Mouse (Mus musculus) lung, embryonic 15.5 days (tissue): ENCODE results near the gene Cntnap2. TPM values are rescaled to one million over a fixed set of nuclear protein-coding genes. Genes with fewer than 3 reads are reported as not detected.

Experiments used
- ATAC-seq: fragments of 200-750 bp; cut with Nextera tagmentation; 2 replicates; pipeline ENCODE4 v1.8.0; 2017; ENCODE audit warnings: moderate number of reproducible peaks, borderline replicate concordance; ENCODE audit not compliant: low FRiP score, low TSS enrichment; ENCODE audit errors: extremely low read depth
- H3K27ac ChIP-seq: fragments of 300-500 bp; sonication (generic); 2 replicates; pipeline ENCODE4 v1.5.1; 2015; ENCODE audit warnings: moderate library complexity, mild to moderate bottlenecking, inconsistent platforms
- H3K27me3 ChIP-seq: fragments of 300-500 bp; sonication (generic); 2 replicates; pipeline ENCODE4 v1.6.1; 2015; ENCODE audit warnings: inconsistent platforms
- H3K36me3 ChIP-seq: fragments of 300-500 bp; sonication (generic); 2 replicates; pipeline ENCODE4 v1.6.1; 2015; ENCODE audit warnings: inconsistent platforms
- H3K4me1 ChIP-seq: fragments of 300-500 bp; sonication (generic); 2 replicates; pipeline ENCODE4 v1.6.1; 2015; ENCODE audit warnings: inconsistent platforms
- H3K4me2 ChIP-seq: fragments of 300-500 bp; sonication (generic); 2 replicates; pipeline ENCODE4 v1.6.1; 2015; ENCODE audit warnings: inconsistent platforms, mild to moderate bottlenecking, moderate library complexity
- H3K4me3 ChIP-seq: fragments of 300-500 bp; sonication (generic); 2 replicates; pipeline ENCODE4 v1.5.1; 2015; ENCODE audit warnings: mild to moderate bottlenecking, inconsistent platforms
- H3K9ac ChIP-seq: fragments of 300-500 bp; sonication (generic); 2 replicates; pipeline ENCODE4 v1.6.1; 2015; ENCODE audit warnings: inconsistent platforms
- H3K9me3 ChIP-seq: fragments of 300-500 bp; sonication (generic); 2 replicates; pipeline ENCODE4 v1.6.1; 2016; ENCODE audit warnings: inconsistent platforms
- WGBS: fragments of 180-500 bp; shearing (Covaris S2); methylation state at CpG from one replicate; pipeline ENCODE4 v1.1.7; 2015; 5-methylcytosine and 5-hydroxymethylcytosine counted together
- polyA plus RNA-seq: library from polyadenylated mRNA; unstranded; fragments of >200 nt; fragmentation: Nextera tagmentation; extraction: Ambion mirVana; gene quantifications from 2 replicates; pipeline ENCODE4 v1.2.1, GENCODE M21; 2015

Cntnap2 gene
- polyA plus RNA-seq, 1 experiment from 2014 or later = 1.0 TPM

- Histone ChIP-seq H3K27me3 (no peaks in the 10 kb centered on the region), H3K9me3 (no peaks in the 10 kb centered on the region), H3K27ac (no peak overlapping the region), H3K36me3 (no peaks in the 10 kb centered on the region), H3K4me2 (no peak overlapping the region), H3K9ac (no peak overlapping the region), H3K4me3 (no peak overlapping the region), H3K4me1 (no peaks in the 10 kb centered on the region)
- 74% methylated on average over 2 of the region's 2 CpGs for WGBS
- ATAC-seq = no peak
Observed at GRCm38 (mm10) chr6:46963261-46963660, 1904.1 kb downstream of the Cntnap2 start.

GRCm38 (mm10) chr6:46963693-46964092 is 1904.5 kb downstream of the Cntnap2 start:
- H3K4me1 ChIP-seq = no peaks in the 10 kb centered on the region
- H3K27ac ChIP-seq = no peak overlapping the region
- no peak overlapping the region for H3K4me2 ChIP-seq
- H3K4me3 ChIP-seq = no peak overlapping the region
- H3K36me3 ChIP-seq = no peaks in the 10 kb centered on the region
- H3K9ac ChIP-seq = no peak overlapping the region
- 73% methylated on average over 3 of the region's 3 CpGs for WGBS
- H3K9me3 ChIP-seq = no peaks in the 10 kb centered on the region
- ATAC-seq = no peak
- no peaks in the 10 kb centered on the region for H3K27me3 ChIP-seq

GRCm38 (mm10) chr6:46972640-46973039 is 1913.5 kb downstream of the Cntnap2 start:
- WGBS = 54% methylated on average over 2 of the region's 2 CpGs
- no peak overlapping the region for H3K4me3 ChIP-seq
- peak; percentile 49; the same call in 1 of the 2 replicates for ATAC-seq
- H3K27ac ChIP-seq = no peak overlapping the region
- H3K4me2 ChIP-seq = no peak overlapping the region
- no peak overlapping the region for H3K9ac ChIP-seq
- H3K9me3 ChIP-seq = no peaks in the 10 kb centered on the region
- no peaks in the 10 kb centered on the region for H3K4me1 ChIP-seq
- no peaks in the 10 kb centered on the region for H3K36me3 ChIP-seq
- H3K27me3 ChIP-seq = no peaks in the 10 kb centered on the region

GRCm38 (mm10) chr6:46996010-46996602 is 1936.9 kb downstream of the Cntnap2 start:
- Histone ChIP-seq H3K27me3 (no peaks in the 10 kb centered on the region), H3K9ac (no peak overlapping the region), H3K4me1 (no peaks in the 10 kb centered on the region), H3K27ac (no peak overlapping the region), H3K9me3 (no peaks in the 10 kb centered on the region), H3K4me3 (no peak overlapping the region), H3K4me2 (no peak overlapping the region), H3K36me3 (no peaks in the 10 kb centered on the region)
- ATAC-seq = no peak
- 84% methylated on average over 6 of the region's 6 CpGs for WGBS

GRCm38 (mm10) chr6:47004430-47004829 is 1945.3 kb downstream of the Cntnap2 start:
- no peaks in the 10 kb centered on the region for H3K36me3 ChIP-seq
- 32% methylated on average over 3 of the region's 3 CpGs for WGBS
- H3K9ac ChIP-seq = no peak overlapping the region
- no peaks in the 10 kb centered on the region for H3K9me3 ChIP-seq
- H3K27ac ChIP-seq = no peak overlapping the region
- no peaks in the 10 kb centered on the region for H3K27me3 ChIP-seq
- no peak overlapping the region for H3K4me3 ChIP-seq
- no peak overlapping the region for H3K4me2 ChIP-seq
- H3K4me1 ChIP-seq = no peaks in the 10 kb centered on the region
- ATAC-seq = no peak

- Histone ChIP-seq H3K4me3 (no peak overlapping the region), H3K4me2 (no peak overlapping the region), H3K9me3 (no peaks in the 10 kb centered on the region), H3K36me3 (no peaks in the 10 kb centered on the region), H3K27ac (no peak overlapping the region), H3K27me3 (no peaks in the 10 kb centered on the region), H3K9ac (no peak overlapping the region), H3K4me1 (no peaks in the 10 kb centered on the region)
- ATAC-seq = no peak
- WGBS = 86% methylated on average over 4 of the region's 4 CpGs
Observed at GRCm38 (mm10) chr6:47012933-47013332, 1953.8 kb downstream of the Cntnap2 start.

GRCm38 (mm10) chr6:47013535-47013934 is 1954.4 kb downstream of the Cntnap2 start:
- ATAC-seq = peak; percentile 62; the same call in 1 of the 2 replicates
- Histone ChIP-seq H3K27ac (no peak overlapping the region), H3K4me2 (no peak overlapping the region), H3K4me1 (no peaks in the 10 kb centered on the region), H3K4me3 (no peak overlapping the region), H3K9ac (no peak overlapping the region), H3K27me3 (no peaks in the 10 kb centered on the region), H3K9me3 (no peaks in the 10 kb centered on the region), H3K36me3 (no peaks in the 10 kb centered on the region)
- 10% methylated on average over 4 of the region's 4 CpGs for WGBS

GRCm38 (mm10) chr6:47014886-47015586 is 1955.9 kb downstream of the Cntnap2 start:
- Histone ChIP-seq H3K4me1 (no peaks in the 10 kb centered on the region), H3K27ac (no peak overlapping the region), H3K27me3 (no peaks in the 10 kb centered on the region), H3K36me3 (no peaks in the 10 kb centered on the region), H3K4me3 (no peak overlapping the region), H3K4me2 (no peak overlapping the region), H3K9ac (no peak overlapping the region), H3K9me3 (no peaks in the 10 kb centered on the region)
- WGBS = 51% methylated on average over 1 of the region's 1 CpGs
- ATAC-seq = no peak

GRCm38 (mm10) chr6:47026064-47026686 is 1967.0 kb downstream of the Cntnap2 start:
- Histone ChIP-seq H3K4me1 (no peaks in the 10 kb centered on the region), H3K36me3 (no peaks in the 10 kb centered on the region), H3K27me3 (no peaks in the 10 kb centered on the region), H3K4me2 (no peak overlapping the region), H3K9ac (no peak overlapping the region), H3K4me3 (no peak overlapping the region), H3K9me3 (no peaks in the 10 kb centered on the region), H3K27ac (no peak overlapping the region)
- no peak for ATAC-seq
- 58% methylated on average over 4 of the region's 4 CpGs for WGBS

- Histone ChIP-seq H3K9me3 (no peaks in the 10 kb centered on the region), H3K4me3 (no peak overlapping the region), H3K36me3 (no peaks in the 10 kb centered on the region), H3K27me3 (no peaks in the 10 kb centered on the region), H3K4me1 (no peaks in the 10 kb centered on the region), H3K27ac (no peak overlapping the region), H3K9ac (no peak overlapping the region), H3K4me2 (no peak overlapping the region)
- ATAC-seq = no peak
- 45% methylated on average over 2 of the region's 2 CpGs for WGBS
Observed at GRCm38 (mm10) chr6:47031362-47031761, 1972.2 kb downstream of the Cntnap2 start.

- no peak overlapping the region for H3K27ac ChIP-seq
- H3K36me3 ChIP-seq = no peaks in the 10 kb centered on the region
- H3K27me3 ChIP-seq = peaks cover 8% of the 10 kb centered on the region; the same call in 1 of the 2 replicates
- H3K9ac ChIP-seq = no peak overlapping the region
- H3K4me1 ChIP-seq = no peaks in the 10 kb centered on the region
- H3K9me3 ChIP-seq = no peaks in the 10 kb centered on the region
- 84% methylated on average over 1 of the region's 1 CpGs for whole genome bisulfite sequencing
- H3K4me3 ChIP-seq = no peak overlapping the region
- ATAC-seq = no peak
- no peak overlapping the region for H3K4me2 ChIP-seq
Observed at GRCm38 (mm10) chr6:47042602-47043001, 1983.4 kb downstream of the Cntnap2 start.

- no peak overlapping the region for H3K4me2 ChIP-seq
Observed at GRCm38 (mm10) chr6:47043586-47043985, 1984.4 kb downstream of the Cntnap2 start.

More at GRCm38 (mm10) chr6:47043586-47043985, 1984.4 kb downstream of the Cntnap2 start:
- Histone ChIP-seq H3K9ac (no peak overlapping the region), H3K9me3 (no peaks in the 10 kb centered on the region), H3K27ac (no peak overlapping the region), H3K4me1 (no peaks in the 10 kb centered on the region), H3K4me3 (no peak overlapping the region), H3K27me3 (peaks cover 8% of the 10 kb centered on the region; the same call in 1 of the 2 replicates), H3K36me3 (no peaks in the 10 kb centered on the region)
- WGBS = 88% methylated on average over 1 of the region's 1 CpGs
- ATAC-seq = no peak
